Mouse (Mus musculus) adrenal gland, postnatal 14 days (tissue): Measurements from ENCODE around the gene Atg16l2. TPM values are rescaled to one million over a fixed set of nuclear protein-coding genes. Genes with fewer than 3 reads are reported as not detected.

Experiments used
- DNase-seq: peaks from one replicate; pipeline ENCODE4 v3.0.0; 2021; ENCODE audit warnings: mixed read lengths
- total RNA-seq: library from RNA; stranded (reverse); gene quantifications from 2 replicates; pipeline ENCODE4 v1.2.3, GENCODE M21; 2021

Atg16l2 gene
- total RNA-seq, 1 experiment from 2014 or later, result 16.6 TPM

GRCm38 (mm10) chr7:101292086-101292485, 10.0 kb downstream of the Atg16l2 start:
- no peak for DNase-seq

GRCm38 (mm10) chr7:101291641-101292040, 10.4 kb downstream of the Atg16l2 start:
- no peak for DNase-seq

DNA sequence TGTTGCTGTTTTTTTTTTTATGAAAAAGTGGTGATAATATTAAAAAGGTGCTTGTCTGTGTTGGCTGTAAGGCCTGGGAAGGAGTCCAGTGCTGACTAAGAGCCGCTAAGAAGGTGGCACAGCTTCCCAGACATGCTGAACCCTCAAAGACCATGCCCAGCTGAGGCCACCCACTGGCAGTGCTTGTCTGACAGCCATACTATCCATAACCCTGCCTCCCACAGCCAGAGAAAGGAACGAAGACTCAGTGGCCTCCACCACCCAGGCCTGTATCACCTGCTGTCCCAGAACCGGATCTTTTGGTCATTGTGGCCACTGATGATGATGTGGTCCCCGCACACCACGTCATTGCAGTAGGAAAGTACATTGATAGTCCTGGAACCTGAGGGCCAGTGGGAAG, 10.8 kb downstream of the Atg16l2 start:
- no peak for DNase-seq

GRCm38 (mm10) chr7:101290401-101290800, 11.7 kb downstream of the Atg16l2 start:
- no peak for DNase-seq

- DNase-seq, result peak; percentile 84
These were observed 13.6 kb downstream of the Atg16l2 start for GRCm38 (mm10) chr7:101288436-101288835.

DNA sequence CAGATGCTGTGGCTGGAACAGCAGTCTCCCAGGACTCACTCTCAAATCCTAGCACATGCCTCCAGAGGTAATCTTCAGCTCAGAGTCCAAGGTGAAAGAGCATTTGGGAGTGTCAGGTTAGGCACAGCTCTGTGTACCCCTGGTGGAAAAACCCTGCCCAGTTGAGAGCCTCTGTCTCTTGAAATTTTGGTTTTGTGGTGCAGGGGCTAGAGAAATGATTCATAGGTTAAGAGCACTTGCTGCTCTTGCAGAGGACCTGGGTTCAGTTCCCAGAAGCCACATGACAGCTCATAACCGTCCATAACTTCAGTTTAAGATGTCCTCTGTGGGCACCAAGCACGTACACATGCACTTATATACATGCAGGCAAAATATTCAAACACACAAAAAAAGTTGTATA, 14.2 kb downstream of the Atg16l2 start:
- DNase-seq, result no peak

GRCm38 (mm10) chr7:101286891-101287290, 15.2 kb downstream of the Atg16l2 start:
- DNase-seq, result no peak

- DNase-seq, result no peak
These were observed 17.5 kb downstream of the Atg16l2 start for GRCm38 (mm10) chr7:101284504-101284903.

DNA sequence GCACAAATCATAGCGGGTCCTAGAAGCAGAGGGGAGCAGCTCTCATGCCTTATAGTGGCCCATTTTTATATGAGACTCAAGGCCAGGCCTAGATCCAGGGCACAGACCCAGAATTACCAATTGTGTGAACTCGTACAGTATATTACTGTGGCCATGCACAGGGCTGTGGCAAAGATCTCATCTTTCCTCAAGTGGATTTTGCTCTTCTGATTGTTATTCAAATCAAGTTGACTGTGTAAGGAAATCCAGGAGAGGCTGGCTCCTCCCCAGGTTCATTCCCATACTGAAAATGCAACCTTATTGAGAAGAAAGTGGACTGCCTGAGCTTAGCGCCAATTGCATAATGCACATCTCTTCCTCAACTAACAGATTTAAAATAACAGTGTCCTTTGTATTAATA, 19.3 kb downstream of the Atg16l2 start:
- DNase-seq, result no peak

- no peak for DNase-seq
These were observed 29.4 kb downstream of the Atg16l2 start for GRCm38 (mm10) chr7:101272466-101273160.

DNA sequence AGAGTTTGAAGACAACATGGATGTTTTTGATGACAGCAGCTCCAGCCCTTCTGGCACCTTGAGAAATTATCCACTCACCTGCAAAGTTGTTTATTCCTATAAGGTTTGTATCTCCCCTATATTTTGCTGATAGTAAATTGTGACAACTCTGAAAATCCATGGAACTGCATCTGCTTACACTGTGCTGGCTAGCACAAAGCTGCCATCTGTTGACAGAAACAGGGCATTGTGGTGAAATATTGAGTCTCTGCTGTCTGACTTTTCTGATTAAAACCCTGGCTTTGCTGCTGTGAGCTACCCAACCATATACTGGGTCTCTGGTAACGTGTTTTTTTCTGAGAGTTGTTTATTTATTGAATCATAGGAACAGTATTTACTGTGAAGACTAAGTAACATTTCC, 30.4 kb downstream of the Atg16l2 start:
- no peak for DNase-seq

DNA sequence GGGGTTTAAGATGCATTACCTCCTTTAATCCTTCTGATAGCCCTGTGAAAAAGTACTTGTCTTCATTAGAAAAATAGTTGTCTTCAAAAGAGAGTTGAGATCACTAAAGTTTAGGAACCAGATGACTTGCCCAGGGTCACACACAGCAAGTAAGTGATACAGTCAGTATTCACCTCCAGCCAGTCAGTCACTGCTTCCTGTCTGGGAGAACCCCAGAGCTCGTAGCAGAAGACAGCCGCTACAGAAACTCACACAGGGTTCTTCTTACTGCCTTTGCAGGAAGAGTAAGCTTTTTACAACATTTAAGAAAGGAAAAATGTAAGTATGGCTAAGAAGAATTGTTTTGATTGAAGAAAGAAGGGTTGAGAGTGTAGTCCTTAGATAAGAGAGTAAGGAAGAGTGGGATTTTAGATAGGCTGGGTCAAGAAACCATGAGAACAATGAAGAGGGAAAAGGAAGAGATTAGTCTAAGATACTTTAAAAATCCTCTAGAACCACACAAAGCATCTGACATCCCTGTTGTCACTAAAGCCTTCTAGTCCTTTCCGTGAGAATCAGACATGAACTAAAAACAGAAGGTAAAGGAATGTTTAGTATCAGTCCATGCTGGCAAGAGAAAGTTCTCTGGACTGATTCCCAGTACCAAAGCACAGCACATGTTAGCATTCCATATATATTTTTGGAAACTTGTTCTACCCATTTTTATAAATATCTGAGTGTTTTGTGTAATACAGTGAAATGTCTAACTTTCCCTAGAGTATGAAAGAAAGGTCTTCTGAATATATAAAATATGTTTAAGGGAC, 34.4 kb downstream of the Atg16l2 start:
- DNase-seq, result no peak

DNA sequence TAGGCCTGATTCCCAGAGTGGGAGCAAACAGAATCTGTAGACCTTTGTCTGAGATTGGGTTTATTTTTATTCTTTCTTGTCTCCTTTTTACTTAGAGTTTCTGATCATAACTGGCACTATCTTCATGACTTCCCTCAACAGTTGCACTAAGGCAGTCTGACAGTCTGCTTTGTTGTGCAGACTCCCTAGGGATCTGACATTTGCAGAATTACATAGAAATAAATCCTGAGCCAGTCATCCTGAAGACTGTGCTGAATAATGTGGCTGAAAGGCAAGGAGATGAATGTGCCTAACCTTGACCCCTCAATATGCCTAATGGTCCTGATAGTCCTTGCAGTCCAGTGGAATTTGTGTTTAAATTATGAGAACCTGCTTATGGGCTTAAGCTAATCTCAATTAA, 38.5 kb downstream of the Atg16l2 start:
- peak; percentile 11 for DNase-seq

GRCm38 (mm10) chr7:101261941-101262546, 40.0 kb downstream of the Atg16l2 start:
- DNase-seq, result no peak

- DNase-seq, result no peak
These were observed 43.6 kb downstream of the Atg16l2 start for GRCm38 (mm10) chr7:101258482-101258881.

DNA sequence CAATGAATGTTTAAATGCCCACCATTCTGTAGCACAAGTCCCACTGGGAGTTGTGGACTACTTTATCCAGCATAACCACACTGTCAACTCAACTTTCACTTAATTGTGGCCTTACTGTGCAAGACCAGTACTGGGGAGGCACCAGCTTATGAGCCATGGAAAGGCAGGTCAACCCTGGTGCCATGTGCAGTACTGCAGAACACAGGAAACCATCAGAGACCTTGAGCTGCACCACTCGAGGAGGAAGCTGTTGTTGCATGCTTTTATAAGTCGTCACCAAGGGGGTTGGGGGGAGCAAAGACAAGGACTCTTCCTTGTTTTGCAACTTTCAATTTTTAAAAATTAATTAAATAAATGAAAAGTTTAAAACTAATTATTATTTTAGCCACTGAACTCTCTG, 49.0 kb downstream of the Atg16l2 start:
- no peak for DNase-seq

DNA sequence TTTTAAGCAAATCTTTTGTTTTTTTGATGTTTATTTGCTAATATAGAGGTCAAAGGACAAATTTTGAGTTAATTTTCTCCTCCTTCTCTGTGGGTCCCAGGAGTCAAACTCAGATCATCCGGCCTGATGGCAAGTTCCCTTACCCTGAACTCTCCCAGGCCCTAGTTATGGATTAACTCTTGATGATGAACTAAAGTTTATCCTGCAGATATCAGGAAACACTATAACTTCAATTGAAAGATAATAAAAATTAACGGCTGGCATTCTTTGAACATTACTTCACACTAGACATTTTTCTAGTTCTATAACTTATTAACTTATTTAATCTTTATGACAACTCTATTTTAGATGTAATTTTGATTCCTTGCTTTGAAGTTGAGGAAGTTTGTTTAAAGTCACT, 52.9 kb downstream of the Atg16l2 start:
- no peak for DNase-seq

DNA sequence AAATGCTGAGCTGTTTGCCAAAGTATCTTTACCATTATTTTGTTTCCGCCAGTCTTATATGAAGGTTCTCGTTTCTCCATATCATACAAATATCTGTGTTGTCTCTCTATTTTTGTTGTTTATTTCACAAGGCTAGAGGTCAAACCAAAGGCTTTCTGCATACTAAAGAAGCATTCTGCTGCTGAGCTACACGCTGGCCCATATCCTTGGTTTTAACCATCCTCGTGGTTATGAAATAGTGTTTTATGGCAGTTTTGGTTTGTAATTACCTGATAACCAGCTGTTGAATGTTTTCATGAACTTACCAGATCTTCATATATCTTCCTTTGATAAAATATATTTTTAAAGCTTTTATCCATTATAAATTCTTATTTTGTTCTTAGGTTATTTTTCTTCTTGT, 53.3 kb downstream of the Atg16l2 start:
- DNase-seq, result no peak

- no peak for DNase-seq
These were observed 65.2 kb downstream of the Atg16l2 start for GRCm38 (mm10) chr7:101236712-101237473.

DNA sequence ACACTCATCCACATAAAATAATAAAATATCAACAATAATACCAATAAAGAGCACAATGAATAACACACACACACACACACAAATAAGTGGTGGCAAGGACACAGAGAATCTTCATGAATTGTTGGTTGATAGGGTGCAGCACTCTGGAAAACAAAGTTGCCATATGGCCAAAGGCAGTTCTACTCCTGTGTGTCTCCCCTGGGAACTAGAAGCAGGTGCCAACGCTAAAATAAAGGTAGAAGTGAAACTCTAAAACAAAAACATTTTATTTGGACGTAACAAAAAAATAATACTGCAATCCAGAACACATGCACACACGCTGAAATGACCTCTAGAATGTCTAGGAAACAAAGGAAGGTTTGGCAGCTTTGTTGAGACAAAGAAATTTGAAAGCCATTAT, 69.3 kb downstream of the Atg16l2 start:
- no peak for DNase-seq

GRCm38 (mm10) chr7:101231458-101231857, 70.6 kb downstream of the Atg16l2 start:
- no peak for DNase-seq

GRCm38 (mm10) chr7:101229336-101229735, 72.7 kb downstream of the Atg16l2 start:
- peak; percentile 57 for DNase-seq

DNA sequence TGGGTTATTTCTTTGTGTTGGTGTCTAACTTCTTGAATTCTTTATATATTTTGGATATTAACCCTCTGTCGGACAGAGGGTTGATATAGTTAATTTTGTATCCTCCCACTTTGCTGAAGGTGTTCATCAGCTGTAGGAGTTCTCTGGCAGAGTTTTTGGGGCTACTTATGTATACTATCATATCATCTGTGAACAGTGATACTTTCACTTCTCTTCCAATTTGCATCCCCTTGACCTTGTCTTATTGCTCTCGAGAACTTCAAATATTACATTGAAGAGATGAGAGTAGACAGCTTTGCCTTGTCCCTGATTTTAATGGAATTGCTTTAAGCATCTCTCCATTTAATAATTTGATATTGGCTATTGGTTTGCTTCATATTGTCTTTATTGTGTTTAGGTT, 78.5 kb downstream of the Atg16l2 start:
- DNase-seq, result no peak
